Mouse (Mus musculus) liver, embryonic 16.5 days (tissue): ENCODE measurements around the gene Bhlhe40. TPM values are rescaled to one million over a fixed set of nuclear protein-coding genes. Genes with fewer than 3 reads are reported as not detected.

Experiments used
- ATAC-seq: fragments of 200-750 bp; cut with Nextera tagmentation; 2 replicates; pipeline ENCODE4 v1.8.0; 2017; ENCODE audit warnings: low read depth, mild to moderate bottlenecking, moderate number of reproducible peaks, moderate library complexity
- H3K27ac ChIP-seq: fragments of 300-500 bp; sonication (generic); 2 replicates; pipeline ENCODE4 v1.5.1; 2014; ENCODE audit warnings: mild to moderate bottlenecking, low read length
- H3K27me3 ChIP-seq: fragments of 300-500 bp; sonication (generic); 2 replicates; pipeline ENCODE4 v1.6.1; 2014; ENCODE audit warnings: low read depth, low read length, mixed read lengths; ENCODE audit not compliant: control insufficient read depth, insufficient read depth
- H3K36me3 ChIP-seq: fragments of 300-500 bp; sonication (generic); 2 replicates; pipeline ENCODE4 v1.6.1; 2014; ENCODE audit warnings: mild to moderate bottlenecking; ENCODE audit not compliant: control insufficient read depth, insufficient read depth
- H3K4me1 ChIP-seq: fragments of 300-500 bp; sonication (generic); 2 replicates; pipeline ENCODE4 v1.6.1; 2014; ENCODE audit warnings: low read depth, low read length, mixed read lengths; ENCODE audit not compliant: control insufficient read depth
- H3K4me2 ChIP-seq: fragments of 300-500 bp; sonication (generic); 2 replicates; pipeline ENCODE4 v1.6.1; 2014; ENCODE audit warnings: low read depth, low read length, mixed read lengths
- H3K4me3 ChIP-seq: fragments of 300-500 bp; sonication (generic); 2 replicates; pipeline ENCODE4 v1.5.1; 2014; ENCODE audit warnings: low read depth, mild to moderate bottlenecking, low read length
- H3K9ac ChIP-seq: fragments of 300-500 bp; sonication (generic); 2 replicates; pipeline ENCODE4 v1.6.1; 2014; ENCODE audit warnings: low read depth, low read length
- H3K9me3 ChIP-seq: fragments of 300-500 bp; sonication (generic); replicated peaks from 2 replicates; pipeline ENCODE4 v1.6.1; 2016; ENCODE audit warnings: low read length; ENCODE audit not compliant: control insufficient read depth
- WGBS: fragments of 180-500 bp; shearing (Covaris S2); extraction: QIAGEN DNeasy Blood & Tissue Kit; methylation state at CpG from one replicate; pipeline ENCODE4 v1.1.7; 2014; ENCODE audit not compliant: insufficient replicate concordance; 5-methylcytosine and 5-hydroxymethylcytosine counted together
- polyA plus RNA-seq: library from polyadenylated mRNA; unstranded; fragments of >200 nt; fragmentation: Nextera tagmentation; extraction: Ambion mirVana; gene quantifications from 2 replicates; pipeline ENCODE4 v1.2.1, GENCODE M21; 2015

Bhlhe40 gene
- polyA plus RNA-seq: 17.9 and 21.3 TPM in 2 replicates

GRCm38 (mm10) chr6:108660206-108660877 lies at the start of gene Bhlhe40:
TSS of gene Bhlhe40 (plus strand) at chr6:108660629.
- peaks cover 39% of the 10 kb centered on the region for H3K27me3 ChIP-seq
- H3K27ac ChIP-seq: peak within 1 kb of the TSS; percentile 91
- H3K4me2 ChIP-seq: peak within 1 kb of the TSS; percentile 64
- H3K4me3 ChIP-seq: peak within 1 kb of the TSS; percentile 65
- H3K36me3 ChIP-seq: no peaks in the 10 kb centered on the region
- peak within 1 kb of the TSS; percentile 55 for H3K9ac ChIP-seq
- ATAC-seq: peak; percentile 75
- H3K4me1 ChIP-seq: no peaks in the 10 kb centered on the region
- no peaks in the 10 kb centered on the region for H3K9me3 ChIP-seq
- WGBS: under 1% methylated on average over 36 of the region's 43 CpGs

- ATAC-seq: no peak
- Histone ChIP-seq H3K4me1 (no peaks in the 10 kb centered on the region), H3K4me2 (no peak overlapping the region), H3K9me3 (no peaks in the 10 kb centered on the region), H3K4me3 (no peak overlapping the region), H3K27me3 (no peaks in the 10 kb centered on the region), H3K9ac (no peak overlapping the region), H3K36me3 (no peaks in the 10 kb centered on the region), H3K27ac (no peak overlapping the region)
- WGBS: 34% methylated on average over 3 of the region's 3 CpGs
Observed at GRCm38 (mm10) chr6:108611663-108612062, 48.8 kb upstream of the Bhlhe40 start.

GRCm38 (mm10) chr6:108618025-108618424 lies 42.4 kb upstream of the Bhlhe40 start:
- H3K4me1 ChIP-seq: no peaks in the 10 kb centered on the region
- H3K4me2 ChIP-seq: no peak overlapping the region
- H3K9me3 ChIP-seq: no peaks in the 10 kb centered on the region
- no peak for ATAC-seq
- no peaks in the 10 kb centered on the region for H3K27me3 ChIP-seq
- no peak overlapping the region for H3K9ac ChIP-seq
- H3K27ac ChIP-seq: no peak overlapping the region
- 56% methylated on average over 10 of the region's 10 CpGs for WGBS
- H3K4me3 ChIP-seq: no peak overlapping the region
- no peaks in the 10 kb centered on the region for H3K36me3 ChIP-seq

GRCm38 (mm10) chr6:108623028-108623565 lies 37.3 kb upstream of the Bhlhe40 start:
- Histone ChIP-seq H3K9ac (no peak overlapping the region), H3K9me3 (no peaks in the 10 kb centered on the region), H3K36me3 (no peaks in the 10 kb centered on the region), H3K27me3 (no peaks in the 10 kb centered on the region), H3K4me2 (no peak overlapping the region), H3K27ac (no peak overlapping the region), H3K4me1 (no peaks in the 10 kb centered on the region), H3K4me3 (no peak overlapping the region)
- no peak for ATAC-seq
- 71% methylated on average over 4 of the region's 4 CpGs for WGBS

- H3K27me3 ChIP-seq: no peaks in the 10 kb centered on the region
- H3K36me3 ChIP-seq: no peaks in the 10 kb centered on the region
- H3K9ac ChIP-seq: no peak overlapping the region
- H3K4me1 ChIP-seq: no peaks in the 10 kb centered on the region
- H3K9me3 ChIP-seq: no peaks in the 10 kb centered on the region
- no peak overlapping the region for H3K4me3 ChIP-seq
- ATAC-seq: no peak
- no peak overlapping the region for H3K27ac ChIP-seq
- H3K4me2 ChIP-seq: no peak overlapping the region
- 23% methylated on average over 4 of the region's 4 CpGs for WGBS
Observed at GRCm38 (mm10) chr6:108624915-108625314, 35.5 kb upstream of the Bhlhe40 start.

GRCm38 (mm10) chr6:108630701-108631100 lies 29.7 kb upstream of the Bhlhe40 start:
- no peaks in the 10 kb centered on the region for H3K4me1 ChIP-seq
- no peak for ATAC-seq
- H3K4me2 ChIP-seq: no peak overlapping the region

GRCm38 (mm10) chr6:108638157-108638833 lies 22.1 kb upstream of the Bhlhe40 start:
- no peaks in the 10 kb centered on the region for H3K27me3 ChIP-seq
- H3K36me3 ChIP-seq: no peaks in the 10 kb centered on the region
- H3K27ac ChIP-seq: peak overlapping the region; percentile 24; the same call in 1 of the 2 replicates
- H3K9me3 ChIP-seq: no peaks in the 10 kb centered on the region
- H3K4me2 ChIP-seq: no peak overlapping the region
- no peak overlapping the region for H3K9ac ChIP-seq
- no peak overlapping the region for H3K4me3 ChIP-seq
- ATAC-seq: peak; percentile 92
- WGBS: 47% methylated on average over 6 of the region's 6 CpGs
- H3K4me1 ChIP-seq: no peaks in the 10 kb centered on the region; the same call in 1 of the 2 replicates

More at GRCm38 (mm10) chr6:108630701-108631100, 29.7 kb upstream of the Bhlhe40 start:
- Histone ChIP-seq H3K9me3 (no peaks in the 10 kb centered on the region), H3K9ac (no peak overlapping the region), H3K27ac (no peak overlapping the region), H3K4me3 (no peak overlapping the region), H3K36me3 (no peaks in the 10 kb centered on the region), H3K27me3 (no peaks in the 10 kb centered on the region)

GRCm38 (mm10) chr6:108642020-108642419 lies 18.4 kb upstream of the Bhlhe40 start:
- H3K9me3 ChIP-seq: no peaks in the 10 kb centered on the region
- no peak overlapping the region for H3K27ac ChIP-seq
- WGBS: 53% methylated on average over 7 of the region's 7 CpGs
- H3K4me3 ChIP-seq: no peak overlapping the region
- H3K4me1 ChIP-seq: no peaks in the 10 kb centered on the region; the same call in 1 of the 2 replicates
- no peak for ATAC-seq
- no peaks in the 10 kb centered on the region for H3K27me3 ChIP-seq
- no peak overlapping the region for H3K9ac ChIP-seq
- no peaks in the 10 kb centered on the region for H3K36me3 ChIP-seq
- H3K4me2 ChIP-seq: no peak overlapping the region

GRCm38 (mm10) chr6:108643035-108643434 lies 17.4 kb upstream of the Bhlhe40 start:
- H3K4me3 ChIP-seq: no peak overlapping the region
- WGBS: 60% methylated on average over 6 of the region's 6 CpGs
- H3K9me3 ChIP-seq: no peaks in the 10 kb centered on the region
- no peaks in the 10 kb centered on the region for H3K36me3 ChIP-seq
- ATAC-seq: no peak
- no peak overlapping the region for H3K9ac ChIP-seq
- no peak overlapping the region for H3K4me2 ChIP-seq
- no peak overlapping the region for H3K27ac ChIP-seq
- H3K27me3 ChIP-seq: no peaks in the 10 kb centered on the region
- no peaks in the 10 kb centered on the region; the same call in 1 of the 2 replicates for H3K4me1 ChIP-seq
